Mouse (Mus musculus) activated CD4-positive, CD25-positive, alpha-beta regulatory T cell, adult 4 months (primary cell): ENCODE data around the gene Gcdh. TPM values are rescaled to one million over a fixed set of nuclear protein-coding genes. Genes with fewer than 3 reads are reported as not detected.
"Not testable (repeated sequence)": the region's sequence is repeated elsewhere in the genome, so short reads cannot be mapped to it uniquely, and the experiment has no call there.

Experiments
- ATAC-seq: one replicate; pipeline ENCODE4 v1.8.0; 2017
- polyA plus RNA-seq, 2 experiments: library from polyadenylated mRNA; unstranded; fragments of 100-300 nt; shearing (Covaris generic); gene quantifications; one replicate each; pipeline ENCODE4 v1.2.1; 2017

Gene Gcdh
- polyA plus RNA-seq, 2 experiments from 2014 or later, result 11.3 to 15.1 TPM

DNA sequence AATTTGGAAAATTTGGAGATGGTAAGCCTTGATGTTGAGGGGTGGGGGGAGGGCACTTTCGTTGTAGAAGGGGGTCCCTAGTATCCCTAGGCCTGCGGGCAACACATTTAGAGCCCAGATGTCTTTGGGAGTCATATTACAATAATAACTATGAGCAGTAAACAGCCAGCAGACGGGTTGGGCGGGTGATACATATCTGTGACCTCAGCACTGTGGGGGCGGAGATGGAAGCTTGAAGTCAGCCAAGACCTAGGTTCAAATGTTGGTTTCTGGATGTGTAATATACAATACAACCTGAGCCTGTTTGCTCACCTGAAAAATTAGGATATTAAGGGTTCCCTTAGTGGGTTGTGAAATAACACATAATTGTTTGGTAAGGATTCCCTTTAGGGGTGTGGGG is 16.2 kb upstream of the Gcdh start:
- no peak for ATAC-seq

DNA sequence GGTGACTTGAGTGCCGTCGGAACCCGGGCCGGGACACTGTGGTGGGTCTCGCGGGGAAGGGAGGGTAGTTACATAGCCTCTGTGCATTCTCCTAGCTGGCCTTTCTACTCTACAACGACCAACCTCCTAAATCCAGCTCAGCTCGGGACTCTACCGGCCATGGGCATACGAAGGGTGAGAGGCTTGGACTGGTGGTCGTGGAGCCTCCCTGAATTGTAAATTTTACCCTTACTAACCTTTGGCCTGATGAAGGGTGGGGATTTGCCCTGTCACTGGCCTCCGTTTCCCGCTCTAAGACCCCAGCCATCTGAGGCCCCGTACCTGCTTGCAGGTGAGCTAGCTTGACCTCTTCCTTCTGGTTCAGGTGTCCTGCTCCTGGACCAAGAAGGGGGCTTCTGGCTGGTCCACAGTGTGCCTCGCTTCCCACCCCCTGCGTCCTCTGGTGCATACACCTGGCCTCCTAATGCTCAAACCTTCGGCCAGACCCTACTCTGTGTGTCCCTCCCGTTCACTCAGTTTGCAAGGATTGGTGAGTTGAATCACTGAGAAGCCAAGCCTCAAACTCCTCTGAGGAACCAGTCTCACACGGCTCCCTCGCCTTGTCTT is 15.5 kb upstream of the Gcdh start:
- ATAC-seq, result no peak

DNA sequence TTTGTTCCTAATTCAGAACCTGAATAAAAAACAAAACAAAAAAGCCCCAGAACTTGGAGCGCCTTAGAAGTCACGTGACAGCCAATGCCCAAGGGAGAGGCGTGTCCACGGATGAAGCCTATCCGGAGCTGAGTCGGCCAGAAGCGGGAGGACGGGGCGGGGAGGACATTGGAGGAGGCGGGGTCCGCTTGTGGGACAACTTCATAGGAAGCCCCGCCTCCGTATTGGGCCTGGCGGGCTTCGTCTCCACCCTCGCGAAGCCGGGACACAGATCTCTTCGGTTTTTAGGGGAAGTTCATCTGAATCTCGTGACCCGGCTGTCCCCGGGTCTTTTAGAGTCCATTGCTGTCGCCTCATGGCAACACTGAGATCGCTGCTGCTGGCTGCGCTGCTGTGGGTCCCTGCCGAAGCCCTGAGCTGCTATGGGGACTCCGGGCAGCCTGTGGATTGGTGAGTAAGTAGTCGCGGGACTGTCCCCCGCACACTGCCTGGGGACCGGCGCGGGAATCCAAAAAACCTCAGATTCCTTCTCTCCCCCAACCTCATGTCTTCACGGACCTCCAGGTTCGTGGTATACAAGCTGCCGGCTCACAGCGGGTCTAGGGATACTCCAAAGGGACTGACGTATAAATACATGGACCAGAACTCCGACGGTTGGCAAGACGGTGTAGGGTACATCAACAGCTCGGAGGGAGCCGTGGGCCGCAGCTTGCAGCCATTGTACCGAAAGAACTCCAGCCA is 14.9 kb upstream of the Gcdh start, which contains the start of gene Dnase2a:
Gene Dnase2a (plus strand): TSS at position 140 of the 741 bp plus-strand sequence.
- peak; percentile 77 for ATAC-seq

DNA sequence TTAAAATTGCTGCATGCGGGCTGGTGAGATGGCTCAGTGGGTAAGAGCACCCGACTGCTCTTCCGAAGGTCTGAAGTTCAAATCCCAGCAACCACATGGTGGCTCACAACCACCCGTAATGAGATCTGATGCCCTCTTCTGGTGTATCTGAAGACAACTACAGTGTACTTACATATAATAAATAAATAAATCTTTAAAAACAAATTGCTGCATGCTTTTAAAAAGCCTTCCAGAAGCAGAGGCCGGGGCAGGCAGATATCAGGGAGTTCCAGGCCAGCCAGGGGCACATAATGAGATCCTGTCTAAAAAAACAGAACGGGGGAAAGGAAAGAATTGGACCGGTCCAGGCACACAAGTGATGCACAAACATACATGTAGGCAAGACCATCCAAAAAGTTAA is 14.3 kb upstream of the Gcdh start:
- not testable (repeated sequence) for ATAC-seq

DNA sequence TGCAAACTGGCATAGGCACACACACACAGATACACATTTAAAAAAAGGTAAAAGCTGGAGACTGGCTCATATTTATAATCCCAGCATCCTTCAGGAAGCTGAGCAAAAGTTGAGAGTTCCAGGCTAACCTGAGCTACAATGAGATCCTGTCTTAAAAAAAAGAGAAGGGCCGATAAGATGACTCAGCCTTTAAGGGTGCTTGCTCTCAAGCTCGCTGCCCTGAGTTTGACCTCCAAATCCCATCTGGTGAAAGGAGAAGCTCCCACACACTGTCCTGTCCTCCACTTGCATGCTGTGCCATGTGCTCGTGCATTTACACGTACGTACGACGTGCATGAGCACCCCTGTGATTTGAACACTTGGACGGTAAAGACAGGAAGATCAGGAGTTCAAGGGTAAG is 13.8 kb upstream of the Gcdh start:
- ATAC-seq, result no peak

DNA sequence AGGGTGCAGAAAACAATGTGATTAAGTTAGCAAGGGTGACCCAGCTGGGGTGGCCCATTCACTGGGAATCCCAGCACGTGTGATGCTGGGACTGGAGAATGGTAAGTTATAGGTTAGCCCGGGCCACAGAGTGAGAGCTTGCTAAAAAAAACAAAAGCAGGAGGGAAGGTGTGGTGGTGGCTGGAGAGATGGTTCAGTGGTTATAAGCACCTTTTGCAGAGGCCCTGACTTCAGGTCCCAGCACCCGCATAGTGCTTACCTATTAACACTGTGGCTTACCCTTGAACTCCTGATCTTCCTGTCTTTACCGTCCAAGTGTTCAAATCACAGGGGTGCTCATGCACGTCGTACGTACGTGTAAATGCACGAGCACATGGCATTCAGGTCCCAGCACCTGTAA is 13.3 kb upstream of the Gcdh start:
- no peak for ATAC-seq

DNA sequence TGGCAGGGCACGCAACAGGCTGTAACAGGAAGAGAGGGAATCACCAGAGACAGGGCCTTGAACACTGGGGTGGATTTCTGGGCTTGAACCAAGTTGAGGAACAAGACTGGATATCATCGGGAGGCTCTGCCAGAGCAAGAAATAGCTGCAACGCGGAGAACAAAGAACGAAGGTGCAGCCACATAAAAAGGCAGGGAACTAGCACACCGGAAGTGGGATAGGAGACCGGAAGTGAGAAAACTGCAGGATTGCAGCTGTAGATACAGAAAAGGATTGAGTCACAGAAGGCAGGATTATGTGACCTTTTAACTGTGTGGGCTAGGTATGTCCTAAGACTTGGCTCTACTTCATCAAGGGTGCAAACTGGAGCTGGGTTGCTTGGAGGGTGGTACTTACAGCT is 10.6 kb upstream of the Gcdh start:
- ATAC-seq, result no peak

DNA sequence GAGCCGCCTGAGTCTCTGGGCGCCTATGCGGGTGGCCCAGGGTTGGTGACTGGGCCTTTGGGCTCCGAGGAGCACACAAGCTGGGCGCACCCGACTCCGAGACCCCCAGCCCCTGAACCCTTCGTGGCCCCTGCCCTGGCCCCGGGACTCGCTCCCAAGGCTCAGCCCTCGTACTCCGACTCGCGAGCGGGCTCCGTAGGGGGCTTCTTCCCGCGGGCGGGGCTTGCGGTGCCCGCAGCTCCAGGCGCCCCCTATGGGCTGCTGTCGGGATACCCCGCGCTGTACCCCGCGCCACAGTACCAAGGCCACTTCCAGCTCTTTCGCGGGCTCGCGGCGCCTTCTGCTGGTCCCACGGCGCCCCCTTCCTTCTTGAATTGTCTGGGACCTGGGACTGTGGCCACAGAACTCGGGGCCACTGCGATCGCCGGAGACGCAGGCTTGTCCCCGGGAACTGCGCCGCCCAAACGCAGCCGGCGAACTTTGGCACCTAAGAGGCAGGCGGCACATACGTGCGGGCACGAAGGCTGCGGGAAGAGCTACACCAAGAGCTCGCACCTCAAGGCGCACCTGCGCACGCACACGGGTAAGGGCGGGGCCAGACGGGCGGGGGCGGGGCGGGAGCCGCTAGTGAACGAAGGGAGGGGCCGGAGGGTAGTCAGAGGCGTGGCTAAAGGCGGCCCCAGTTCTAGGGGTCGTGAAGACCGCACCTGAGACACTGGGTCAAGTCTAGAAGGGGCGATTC is 9.4 kb upstream of the Gcdh start:
- peak; percentile 85 for ATAC-seq

DNA sequence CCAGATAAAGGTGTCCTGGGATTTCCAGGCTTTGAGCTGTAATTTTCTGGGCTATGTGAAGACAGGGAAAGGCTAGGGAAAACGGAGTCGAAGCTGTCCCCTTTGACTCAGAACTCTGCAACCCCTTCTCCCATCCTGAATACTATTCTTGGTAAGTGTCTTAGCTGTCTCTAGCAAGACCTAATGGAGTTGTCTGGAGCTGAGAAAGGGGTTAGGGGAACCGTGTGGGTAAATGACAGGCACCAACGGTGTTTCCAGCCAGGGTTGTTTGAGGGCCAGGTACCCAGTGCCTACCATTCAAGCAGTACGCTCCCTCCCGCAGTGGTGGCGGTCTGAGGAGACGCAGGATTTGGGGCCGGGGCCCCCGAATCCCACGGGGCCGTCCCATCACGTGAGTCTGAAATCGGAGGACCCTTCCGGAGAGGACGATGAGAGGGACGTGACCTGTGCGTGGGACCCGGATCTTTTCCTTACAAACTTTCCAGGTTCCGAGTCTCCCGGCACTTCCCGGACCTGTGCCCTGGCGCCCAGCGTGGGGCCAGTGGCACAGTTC is 8.7 kb upstream of the Gcdh start:
- ATAC-seq, result no peak

DNA sequence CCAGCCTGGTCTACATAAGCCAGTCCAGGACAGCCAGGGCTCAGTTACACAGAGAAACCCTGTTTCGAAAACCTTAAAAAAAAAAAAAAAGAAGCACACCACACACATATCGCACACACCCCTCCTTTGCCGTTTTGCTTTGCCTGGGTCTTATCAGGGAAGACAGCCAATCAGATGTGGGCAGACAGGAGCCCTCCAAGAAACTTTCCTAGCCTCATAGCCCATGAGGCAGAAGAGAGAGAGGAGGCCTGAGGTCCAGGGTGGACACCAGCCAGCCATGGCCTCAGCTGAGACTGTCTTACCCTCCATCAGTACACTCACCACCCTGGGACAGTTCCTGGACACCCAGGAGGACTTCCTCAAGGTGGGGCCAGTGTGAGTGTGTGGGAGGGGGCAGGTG is 8.0 kb upstream of the Gcdh start, which contains the start of gene Klf1:
Gene Klf1 (plus strand): TSS at position 177 of the 400 bp plus-strand sequence.
- no peak for ATAC-seq

DNA sequence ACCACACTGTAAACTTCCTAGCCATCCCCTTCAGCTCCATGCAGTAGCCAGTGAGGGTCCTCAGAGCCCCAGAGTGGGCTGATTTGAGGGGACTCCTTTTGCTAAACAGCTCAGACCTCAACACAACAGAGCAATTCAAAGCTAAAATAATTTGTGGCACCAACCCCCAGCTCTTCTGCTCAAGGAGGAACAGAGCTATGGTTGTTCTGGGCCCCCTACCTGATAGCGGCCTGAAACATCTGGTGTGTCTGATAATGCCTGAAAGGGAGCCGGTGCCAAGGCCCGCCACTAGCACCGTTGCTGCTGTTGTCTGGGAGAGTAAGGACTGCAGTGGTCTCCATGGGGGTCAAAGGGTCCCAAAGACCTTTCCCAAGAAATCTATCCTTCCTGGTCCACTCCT is 7.3 kb upstream of the Gcdh start:
- no peak for ATAC-seq

DNA sequence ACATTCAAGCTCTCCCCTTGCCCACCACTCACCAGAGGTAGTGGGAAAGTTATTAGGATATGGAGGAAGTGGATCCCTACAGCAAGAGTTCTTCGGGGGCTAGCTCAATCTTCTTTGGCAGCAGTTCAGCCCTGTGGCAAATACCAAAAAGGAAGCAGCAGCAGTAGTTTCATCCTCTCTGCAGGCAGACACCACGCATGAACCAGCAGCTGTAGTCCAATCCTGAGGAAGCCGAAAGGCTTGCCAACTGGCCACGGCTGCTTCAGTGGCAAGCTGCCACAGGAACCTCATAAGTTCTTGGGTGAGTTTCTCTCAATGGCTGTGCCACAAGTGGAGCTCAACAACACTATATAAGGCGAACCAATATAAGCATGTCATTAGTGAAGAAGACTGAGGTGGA is 2.2 kb upstream of the Gcdh start:
- ATAC-seq, result no peak

DNA sequence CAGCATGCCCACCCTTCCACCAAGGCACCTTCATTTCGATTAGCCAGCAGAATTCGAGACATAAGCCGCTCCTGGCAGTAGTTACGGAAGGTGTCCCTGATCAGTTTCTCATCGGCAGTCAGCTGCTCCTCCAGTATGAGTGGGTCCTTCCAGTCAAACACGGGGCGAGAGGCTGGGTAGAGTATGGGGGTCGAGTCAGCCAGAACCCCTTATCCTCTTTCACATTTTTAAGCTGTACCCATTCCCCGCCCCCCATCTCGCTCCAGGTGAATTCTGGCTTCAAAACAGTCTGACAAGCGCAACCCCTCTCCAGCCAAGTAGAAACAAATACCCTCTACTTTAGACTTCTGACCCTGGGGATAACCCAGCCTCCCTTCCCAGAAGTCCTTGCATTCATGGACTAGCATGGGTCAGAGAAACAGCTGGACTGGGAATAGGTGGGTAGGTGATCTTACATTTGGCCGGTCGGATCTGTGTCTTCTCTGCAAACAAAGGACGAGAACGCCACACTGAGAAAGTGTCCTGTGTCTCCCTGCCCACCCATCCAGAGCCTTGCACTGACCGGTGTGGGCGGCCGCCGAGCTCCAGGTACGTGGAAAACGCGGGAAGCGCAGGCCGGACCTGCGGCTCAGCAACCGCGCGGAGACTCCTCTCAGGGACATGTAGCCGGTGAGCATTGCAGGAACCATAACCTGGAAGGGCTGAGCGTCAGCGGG is 570 bp downstream of the Gcdh start:
- no peak for ATAC-seq

DNA sequence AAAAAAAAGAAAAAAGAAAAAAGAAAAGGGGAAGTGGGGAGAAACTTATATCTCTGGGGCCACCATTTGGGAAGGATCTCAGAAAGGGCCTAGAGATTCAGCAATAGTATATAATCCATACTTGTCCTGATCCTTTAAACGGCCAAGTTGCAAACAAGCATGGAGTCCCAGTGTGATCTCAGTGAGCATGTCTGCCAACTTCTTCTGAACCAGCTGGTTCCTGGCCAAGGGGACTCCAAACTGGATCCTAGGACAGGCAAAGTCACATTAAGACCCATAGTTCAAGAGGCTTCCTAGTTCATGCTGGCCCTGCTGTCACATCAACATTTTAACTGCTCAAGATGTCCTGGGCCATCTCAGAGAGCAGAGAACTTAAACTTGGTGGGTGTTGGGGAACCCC is 4.6 kb downstream of the Gcdh start:
- ATAC-seq, result no peak

DNA sequence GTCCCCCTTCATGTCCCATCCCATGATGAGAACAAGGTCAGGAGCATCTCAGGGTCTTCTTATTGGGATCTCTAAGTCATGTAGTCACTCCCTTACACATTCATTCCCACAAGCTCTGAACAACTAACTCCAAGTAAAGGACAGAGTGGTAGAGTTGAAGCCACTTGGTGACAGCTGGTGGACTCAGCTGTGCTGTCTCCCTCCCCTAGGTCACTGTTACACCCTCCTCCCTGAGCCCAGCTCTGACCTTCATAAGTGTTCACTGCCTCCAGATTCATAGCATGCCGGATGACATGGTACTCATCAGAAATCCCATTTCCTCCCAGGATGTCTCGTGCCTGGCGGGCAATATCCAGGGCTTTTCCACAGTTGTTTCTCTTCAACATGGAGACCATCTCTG is 5.4 kb downstream of the Gcdh start:
- ATAC-seq, result no peak

DNA sequence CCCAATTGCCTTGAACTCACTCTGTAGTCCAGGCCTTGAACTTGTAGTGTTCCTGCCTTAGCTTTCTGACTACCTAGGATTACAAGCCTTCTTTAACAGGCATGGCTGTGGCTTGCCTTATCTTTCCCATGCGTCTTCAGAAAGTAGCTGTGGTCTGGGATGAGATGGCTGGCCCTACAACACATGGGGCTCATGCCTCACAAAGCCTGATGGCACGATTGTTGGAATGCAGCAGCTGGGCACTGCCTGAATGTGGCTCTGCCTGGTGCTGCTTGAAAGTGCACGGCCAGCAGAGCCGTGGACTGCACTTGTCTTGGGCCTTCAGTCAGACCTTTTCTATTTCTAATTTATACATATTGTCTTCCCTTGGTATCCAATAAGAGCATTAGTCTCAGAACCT is 9.0 kb downstream of the Gcdh start:
- ATAC-seq, result no peak

DNA sequence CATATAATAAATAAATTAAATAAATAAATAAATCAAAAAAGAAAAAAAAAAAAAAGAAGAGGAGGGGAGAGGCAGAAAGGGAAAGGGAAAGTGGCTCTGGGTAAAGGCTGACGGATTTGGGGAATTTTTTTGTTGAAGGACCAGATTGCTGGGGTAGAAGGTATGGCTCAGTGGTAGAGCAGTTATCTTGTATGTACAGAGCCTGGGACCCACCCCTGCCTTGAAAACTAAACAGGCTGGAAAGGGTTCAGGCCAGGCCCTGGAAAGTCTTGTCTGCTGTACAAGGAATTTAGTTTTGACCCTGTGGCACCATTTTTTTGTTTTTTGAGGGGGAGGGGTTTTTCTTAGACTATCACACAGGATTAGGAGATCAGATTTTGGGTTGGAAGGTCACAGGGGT is 14.8 kb downstream of the Gcdh start:
- no peak for ATAC-seq

DNA sequence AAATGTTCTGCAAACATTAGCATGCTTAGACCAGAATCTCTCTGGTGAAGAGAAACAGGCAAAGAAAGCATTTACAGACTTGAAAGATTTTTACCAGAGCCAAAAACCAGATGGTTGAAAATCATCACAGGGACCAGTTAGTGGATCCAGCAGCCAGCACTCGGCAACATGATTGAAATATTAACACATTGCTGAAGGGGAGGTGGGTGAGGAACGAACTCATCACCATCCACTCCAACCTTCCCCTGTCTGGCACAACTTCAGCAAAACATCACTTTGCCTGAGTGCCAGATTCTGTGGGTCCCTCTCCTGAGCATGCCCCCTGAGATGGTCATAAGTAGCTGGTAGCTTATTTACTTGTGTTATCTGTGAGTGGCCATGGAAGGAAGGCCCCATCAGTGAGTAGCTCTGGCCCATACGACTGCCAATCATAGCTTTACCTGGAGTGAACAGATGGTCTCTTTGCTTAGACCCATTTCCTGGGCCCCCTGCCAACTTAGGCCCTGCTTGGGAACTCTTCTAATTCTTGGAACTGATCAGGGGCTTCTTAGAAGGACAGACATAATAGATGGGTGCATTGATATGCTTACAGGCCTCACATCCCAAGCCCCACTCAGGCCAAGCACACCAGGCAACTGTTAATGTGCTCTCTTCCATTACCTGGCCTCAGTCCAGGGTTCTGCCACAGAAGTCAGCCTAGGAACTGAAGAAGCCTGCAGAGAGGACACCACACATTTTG is 16.3 kb downstream of the Gcdh start:
- ATAC-seq, result no peak

DNA sequence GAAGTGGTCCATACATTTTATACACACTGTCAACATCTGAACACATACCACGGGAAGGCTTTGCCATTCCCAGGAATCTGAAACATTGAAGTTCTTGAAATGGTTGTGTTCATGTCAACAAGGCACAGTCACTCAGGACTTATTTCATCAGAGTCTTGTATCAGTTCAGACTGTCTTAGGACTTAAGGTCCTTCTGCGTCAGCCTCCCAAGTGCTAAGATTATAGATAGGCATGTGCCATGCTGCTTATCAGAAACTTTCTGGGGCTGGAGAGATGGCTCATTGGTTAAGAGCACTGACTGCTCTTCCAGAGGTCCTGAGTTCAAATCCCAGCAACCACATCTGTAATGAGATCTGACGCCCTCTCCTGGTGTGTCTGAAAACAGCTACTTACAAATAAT is 19.4 kb downstream of the Gcdh start:
- no peak for ATAC-seq

DNA sequence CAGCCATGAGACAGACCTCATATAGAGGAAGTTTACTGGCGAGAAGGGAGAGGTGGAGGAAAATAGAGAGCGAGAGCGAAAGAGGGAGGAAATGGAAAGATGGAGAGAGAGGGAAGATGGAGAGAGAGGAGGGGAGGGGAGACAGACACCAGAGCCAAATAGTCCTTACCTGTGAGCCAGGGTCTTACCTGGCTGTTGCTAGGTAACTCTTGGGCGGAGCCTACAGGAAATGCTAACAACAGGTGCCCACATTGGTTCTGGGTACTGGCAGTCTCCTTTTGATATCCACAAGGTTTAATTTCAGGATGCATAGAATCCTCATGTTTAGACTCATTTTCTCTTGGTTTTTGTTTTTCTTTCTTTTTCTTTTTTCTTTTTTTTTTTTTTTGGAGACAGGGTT is 20.7 kb downstream of the Gcdh start:
- no peak for ATAC-seq

DNA sequence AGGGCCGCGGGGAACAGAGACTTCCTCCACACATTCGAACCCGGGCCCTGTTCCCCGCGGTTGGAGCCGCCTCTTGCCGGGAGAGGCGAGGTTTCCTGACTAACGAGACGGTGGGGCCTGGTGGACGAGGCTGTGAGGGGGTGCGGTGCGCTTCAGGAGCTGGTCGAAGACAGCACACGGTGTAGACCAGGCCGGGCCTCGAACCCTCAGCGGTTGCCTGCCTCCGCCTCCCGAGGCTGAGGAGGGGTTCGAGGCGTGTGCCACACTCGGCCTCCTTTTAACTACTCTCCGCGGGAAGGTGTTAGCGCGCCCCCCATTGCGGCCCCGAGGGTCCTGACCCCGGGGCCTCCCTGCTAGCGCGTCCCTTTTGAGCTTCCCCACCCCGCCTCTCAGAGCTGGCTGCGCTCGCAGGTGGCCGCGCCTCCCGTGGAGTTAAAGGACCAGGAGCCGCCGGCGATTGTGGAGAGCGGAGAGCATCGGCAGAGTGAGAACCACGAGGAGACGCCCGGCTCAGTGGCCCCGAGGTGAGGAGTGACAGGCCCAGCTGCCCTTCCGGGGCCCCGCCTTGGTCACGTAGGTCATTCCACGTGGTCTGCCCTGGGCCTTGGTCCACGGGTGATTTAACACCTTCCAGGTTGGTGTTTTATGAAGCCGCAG is 21.3 kb downstream of the Gcdh start:
- ATAC-seq, result no peak
